Mouse (Mus musculus): ENCODE measurements around the gene Cnfn. TPM values are rescaled to one million over a fixed set of nuclear protein-coding genes. Genes with fewer than 3 reads are reported as not detected.

Cnfn gene
- polyA plus RNA-seq (2012; rRNA removed): 0.77 TPM in 1 of 2 replicates, not detected in the other

GRCm38 (mm10) chr7:25369058-25369749 lies at the start of gene Cnfn:
Cnfn (minus strand) TSS chr7:25369724.

DNA sequence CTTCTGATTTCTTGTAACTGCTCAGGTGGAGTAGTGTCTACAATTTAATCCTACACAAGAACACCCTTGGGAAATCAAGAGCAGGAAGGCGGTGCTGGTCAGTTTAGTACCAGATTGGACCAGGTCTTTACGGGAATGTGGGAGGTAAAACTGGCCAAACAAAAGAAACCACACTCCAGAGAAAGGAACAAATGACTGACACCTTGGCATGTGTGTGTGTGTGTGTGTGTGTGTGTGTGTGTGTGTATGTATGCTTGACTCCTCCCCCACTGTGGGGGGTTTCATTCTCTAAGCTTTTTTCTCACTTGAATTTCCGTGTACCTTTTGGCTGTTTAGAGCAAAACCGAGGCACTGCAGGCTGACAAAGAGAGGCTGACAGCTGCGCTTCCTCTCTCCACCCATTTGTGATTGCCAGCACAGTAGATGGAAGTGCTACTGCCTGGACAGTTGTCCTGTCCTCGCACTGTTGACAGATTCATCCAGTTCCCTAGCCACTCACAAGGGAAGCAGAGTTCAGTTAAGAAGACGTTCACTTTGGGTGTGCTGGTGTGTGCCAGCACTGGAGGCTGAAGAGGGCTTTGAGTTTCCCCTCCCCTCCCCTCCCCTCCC lies 43.4 kb upstream of the Cnfn start, which contains the start of gene Cxcl17:
Cxcl17 (minus strand) TSS at position 54 of the 609 bp plus-strand sequence.

GRCm38 (mm10) chr7:25398610-25399009 lies 29.1 kb upstream of the Cnfn start, which contains the start of gene Lipe:
Lipe (minus strand) TSS chr7:25398710.

Other genes with a start within 250 kb of the Cnfn start
- 2.7 and 3.4 TPM in 2 replicates for gene Pou2f2, start 190.0 kb downstream of the Cnfn start, polyA plus RNA-seq (2012; rRNA removed)
- 83.3 and 98.6 TPM in 2 replicates for gene Dedd2, start 149.1 kb downstream of the Cnfn start, polyA plus RNA-seq (2012; rRNA removed)
- 13.4 and 14.1 TPM in 2 replicates for gene Zfp526, start 148.3 kb downstream of the Cnfn start, polyA plus RNA-seq (2012; rRNA removed)
- gene Gsk3a, start 131.9 kb downstream of the Cnfn start, polyA plus RNA-seq (2012; rRNA removed): 120 and 151 TPM in 2 replicates
- gene Erf, start 119.0 kb downstream of the Cnfn start, polyA plus RNA-seq (2012; rRNA removed): 42.5 and 52.2 TPM in 2 replicates
- 59.1 and 73.7 TPM in 2 replicates for gene Cic, start 102.0 kb downstream of the Cnfn start, polyA plus RNA-seq (2012; rRNA removed)
- 223 and 250 TPM in 2 replicates for gene Pafah1b3, start 71.7 kb downstream of the Cnfn start, polyA plus RNA-seq (2012; rRNA removed)
- not detected in 2 replicates for gene Prr19, start 68.3 kb downstream of the Cnfn start, polyA plus RNA-seq (2012; rRNA removed)
- gene Tmem145, start 63.6 kb downstream of the Cnfn start, polyA plus RNA-seq (2012; rRNA removed): 0.59 and 0.71 TPM in 2 replicates
- 41.9 and 44.2 TPM in 2 replicates for gene Megf8, start 52.6 kb downstream of the Cnfn start, polyA plus RNA-seq (2012; rRNA removed)
- 26.7 and 33.9 TPM in 2 replicates for gene Lipe, start 29.0 kb upstream of the Cnfn start, polyA plus RNA-seq (2012; rRNA removed)
- gene Cxcl17, start 43.2 kb upstream of the Cnfn start, polyA plus RNA-seq (2012; rRNA removed): not detected in 2 replicates
- 822 and 1,160 TPM in 2 replicates for gene Ceacam1, start 107.9 kb upstream of the Cnfn start, polyA plus RNA-seq (2012; rRNA removed)
- 1.6 and 2.0 TPM in 2 replicates for gene Ceacam2, start 170.1 kb upstream of the Cnfn start, polyA plus RNA-seq (2012; rRNA removed)
- 0.65 and 1.7 TPM in 2 replicates for gene Erich4, start 246.2 kb upstream of the Cnfn start, polyA plus RNA-seq (2012; rRNA removed)
- gene Dmac2, start 249.7 kb upstream of the Cnfn start, polyA plus RNA-seq (2012; rRNA removed): 86.7 and 94.4 TPM in 2 replicates